Mouse (Mus musculus) G1E (cell line): Measurements from ENCODE around the gene Tbc1d16. TPM values are rescaled to one million over a fixed set of nuclear protein-coding genes. Genes with fewer than 3 reads are reported as not detected.

ENCODE experiments used
- ATAC-seq: 2 replicates; pipeline ENCODE4 v1.8.0; 2016; ENCODE audit warnings: mild to moderate bottlenecking; ENCODE audit not compliant: insufficient number of reproducible peaks, poor library complexity, low FRiP score, severe bottlenecking; ENCODE audit errors: extremely low read depth
- DNase-seq: peaks from one replicate; pipeline ENCODE4 v3.0.0; 2012; ENCODE audit warnings: low spot score
- H3K27me3 ChIP-seq: 2 replicates; pipeline ENCODE4 v1.6.1; 2012; ENCODE audit warnings: mild to moderate bottlenecking, low read length, inconsistent platforms; ENCODE audit not compliant: insufficient read depth
- H3K36me3 ChIP-seq: replicated peaks from 2 replicates; pipeline ENCODE3; 2012; ENCODE audit warnings: mild to moderate bottlenecking, inconsistent platforms
- H3K4me1 ChIP-seq: 2 replicates; pipeline ENCODE4 v1.6.1; 2012; ENCODE audit warnings: low read depth, low read length, inconsistent platforms, mixed read lengths; ENCODE audit not compliant: insufficient read depth
- H3K4me3 ChIP-seq: 2 replicates; pipeline ENCODE4 v1.5.1; 2012; ENCODE audit warnings: low read depth, mild to moderate bottlenecking, inconsistent platforms, low read length, moderate library complexity, mixed read lengths
- H3K9me3 ChIP-seq: replicated peaks from 2 replicates; pipeline ENCODE4 v1.6.1; 2012; ENCODE audit warnings: inconsistent platforms
- CTCF ChIP-seq: IDR thresholded peaks from 2 replicates; pipeline ENCODE4 v1.5.1; 2012; ENCODE audit warnings: low read depth, low read length, inconsistent platforms, mixed read lengths
- GATA1 ChIP-seq: IDR thresholded peaks from 2 replicates; pipeline ENCODE4 v1.6.1; 2012; ENCODE audit warnings: borderline replicate concordance, low read length, inconsistent platforms, mixed read lengths
- GATA2 ChIP-seq: IDR thresholded peaks from 2 replicates; pipeline ENCODE4 v1.6.1; 2012; ENCODE audit warnings: low read depth, low read length, inconsistent platforms, borderline replicate concordance
- POLR2AphosphoS5 ChIP-seq: IDR thresholded peaks from 2 replicates; pipeline ENCODE4 v1.6.1; 2012; ENCODE audit warnings: low read depth, low read length, inconsistent platforms; ENCODE audit not compliant: insufficient replicate concordance
- TAL1 ChIP-seq: conservative IDR thresholded peaks from 2 replicates; pipeline ENCODE4 v1.6.1; 2012; ENCODE audit warnings: low read depth, low read length, inconsistent platforms, mixed read lengths
- polyA plus RNA-seq: library from polyadenylated mRNA; stranded (reverse); fragments of >175 nt; gene quantifications from 2 replicates; pipeline ENCODE4 v1.2.3, GENCODE M21; 2012
- total RNA-seq, 2 experiments: library from RNA; stranded (forward) in 1 of 2; stranded (reverse) in 1 of 2; fragments of 200-1000 nt in 1 of 2; fragments of >200 nt in 1 of 2; fragmentation: Nextera tagmentation in 1 of 2; gene quantifications; 2 replicates each; pipeline ENCODE4 v1.2.3; 2014 to 2017

Gene Tbc1d16
- total and polyA plus RNA-seq, 3 experiments = 0.05 TPM; not detected in 2

GRCm38 (mm10) chr11:119157377-119158189 is 70.7 kb downstream of the Tbc1d16 start:
- no peaks in the 10 kb centered on the region for H3K27me3 ChIP-seq

GRCm38 (mm10) chr11:119156481-119157254 is 71.6 kb downstream of the Tbc1d16 start:
- Histone ChIP-seq H3K36me3 (no peaks in the 10 kb centered on the region), H3K27me3 (no peaks in the 10 kb centered on the region), H3K4me3 (no peak overlapping the region), H3K9me3 (peaks cover 91% of the 10 kb centered on the region), H3K4me1 (no peaks in the 10 kb centered on the region)
- ATAC-seq (no peak), DNase-seq (no peak)
- TF ChIP-seq CTCF = no peak
- no peak for TF ChIP-seq POLR2AphosphoS5
- TF ChIP-seq TAL1 = no peak
- no peak for TF ChIP-seq GATA1
- no peak for TF ChIP-seq GATA2

More at GRCm38 (mm10) chr11:119157377-119158189, 70.7 kb downstream of the Tbc1d16 start:
- H3K36me3 ChIP-seq = no peaks in the 10 kb centered on the region
- no peak for TF ChIP-seq CTCF
- no peak for TF ChIP-seq GATA1
- TF ChIP-seq POLR2AphosphoS5 = no peak
- no peak for TF ChIP-seq TAL1
- TF ChIP-seq GATA2 = no peak
- peaks cover 84% of the 10 kb centered on the region for H3K9me3 ChIP-seq
- H3K4me1 ChIP-seq = no peaks in the 10 kb centered on the region
- DNase-seq = no peak
- H3K4me3 ChIP-seq = no peak overlapping the region
- no peak for ATAC-seq

GRCm38 (mm10) chr11:119155638-119156480 is 72.4 kb downstream of the Tbc1d16 start:
- TF ChIP-seq GATA1 (no peak), GATA2 (no peak), POLR2AphosphoS5 (no peak), CTCF (no peak), TAL1 (no peak)
- no peak for DNase-seq

GRCm38 (mm10) chr11:119152321-119152831 is 75.9 kb downstream of the Tbc1d16 start:
- Histone ChIP-seq H3K27me3 (no peaks in the 10 kb centered on the region), H3K4me3 (no peak overlapping the region; the same call in 1 of the 2 replicates), H3K9me3 (peaks cover 94% of the 10 kb centered on the region), H3K36me3 (no peaks in the 10 kb centered on the region), H3K4me1 (no peaks in the 10 kb centered on the region)
- no peak for DNase-seq
- ATAC-seq = no peak
- TF ChIP-seq TAL1 (no peak), GATA1 (no peak), CTCF (no peak), GATA2 (no peak), POLR2AphosphoS5 (no peak)

More at GRCm38 (mm10) chr11:119155638-119156480, 72.4 kb downstream of the Tbc1d16 start:
- Histone ChIP-seq H3K36me3 (no peaks in the 10 kb centered on the region), H3K9me3 (peaks cover 92% of the 10 kb centered on the region), H3K4me3 (no peak overlapping the region), H3K27me3 (no peaks in the 10 kb centered on the region), H3K4me1 (no peaks in the 10 kb centered on the region)
- no peak for ATAC-seq

GRCm38 (mm10) chr11:119151073-119151607 is 77.2 kb downstream of the Tbc1d16 start:
- TF ChIP-seq GATA2 (no peak), GATA1 (no peak), CTCF (no peak), POLR2AphosphoS5 (no peak), TAL1 (no peak)

GRCm38 (mm10) chr11:119150442-119150841 is 77.9 kb downstream of the Tbc1d16 start:
- Histone ChIP-seq H3K9me3 (peaks cover 94% of the 10 kb centered on the region), H3K4me3 (no peak overlapping the region), H3K4me1 (no peaks in the 10 kb centered on the region), H3K27me3 (no peaks in the 10 kb centered on the region), H3K36me3 (no peaks in the 10 kb centered on the region)
- TF ChIP-seq TAL1 (no peak), POLR2AphosphoS5 (no peak), GATA1 (no peak), GATA2 (no peak), CTCF (no peak)
- ATAC-seq = no peak
- DNase-seq = no peak

More at GRCm38 (mm10) chr11:119151073-119151607, 77.2 kb downstream of the Tbc1d16 start:
- Histone ChIP-seq H3K27me3 (no peaks in the 10 kb centered on the region), H3K4me3 (no peak overlapping the region), H3K36me3 (no peaks in the 10 kb centered on the region), H3K9me3 (peaks cover 94% of the 10 kb centered on the region), H3K4me1 (no peaks in the 10 kb centered on the region)
- ATAC-seq (no peak), DNase-seq (no peak)
